Mouse (Mus musculus): Measurements from ENCODE around the gene Slc17a7. TPM values are rescaled to one million over a fixed set of nuclear protein-coding genes. Genes with fewer than 3 reads are reported as not detected.

The Slc17a7 gene
- polyA plus RNA-seq, 1 experiment: 0.06 TPM

GRCm38 (mm10) chr7:45181540-45181939 lies 17.8 kb downstream of the Slc17a7 start:
- Histone ChIP-seq H3K27ac (ENCODE audit: insufficient read depth, low read length) (no peak overlapping the region), H3K4me3 (ENCODE audit: extremely low read depth, insufficient read depth, insufficient read length) (no peak overlapping the region), H3K4me1 (ENCODE audit: control insufficient read depth, insufficient read depth, insufficient read length) (peaks cover 4% of the 10 kb centered on the region; the same call in 1 of the 2 replicates), H3K36me3 (ENCODE audit: control insufficient read depth, insufficient read depth, low read length) (no peaks in the 10 kb centered on the region), H3K27me3 (ENCODE audit: control insufficient read depth, insufficient read depth, low read length) (peaks cover 24% of the 10 kb centered on the region)
- no peak for DNase-seq (ENCODE audit: low read depth in 1 of 2, low spot score in 2 of 2)
- WGBS: 11% methylated on average over 35 of the region's 35 CpGs
- TF ChIP-seq POLR2A (IDR thresholded peaks at IDR 0.05; ENCODE audit: low read depth, low read length) (no peak), CTCF (IDR thresholded peaks at IDR 0.05; ENCODE audit: extremely low read depth, insufficient read depth, insufficient read length, insufficient replicate concordance) (no peak)

- peaks cover 21% of the 10 kb centered on the region for H3K27me3 ChIP-seq (ENCODE audit: control insufficient read depth, insufficient read depth, low read length)
- WGBS: under 1% methylated on average over 34 of the region's 34 CpGs
- DNase-seq (ENCODE audit: low read depth in 1 of 2, low spot score in 2 of 2): peak; percentile 75 to 84
- H3K36me3 ChIP-seq (ENCODE audit: control insufficient read depth, insufficient read depth, low read length): no peaks in the 10 kb centered on the region
- no peak for TF ChIP-seq POLR2A (IDR thresholded peaks at IDR 0.05; ENCODE audit: low read depth, low read length)
- H3K4me1 ChIP-seq (ENCODE audit: control insufficient read depth, insufficient read depth, insufficient read length): peaks cover 4% of the 10 kb centered on the region; the same call in 1 of the 2 replicates
- H3K4me3 ChIP-seq (ENCODE audit: extremely low read depth, insufficient read depth, insufficient read length): peak overlapping the region; percentile 38; the same call in 1 of the 2 replicates
- no peak overlapping the region for H3K27ac ChIP-seq (ENCODE audit: insufficient read depth, low read length)
These were observed 18.5 kb downstream of the Slc17a7 start for GRCm38 (mm10) chr7:45182199-45182601.

DNA sequence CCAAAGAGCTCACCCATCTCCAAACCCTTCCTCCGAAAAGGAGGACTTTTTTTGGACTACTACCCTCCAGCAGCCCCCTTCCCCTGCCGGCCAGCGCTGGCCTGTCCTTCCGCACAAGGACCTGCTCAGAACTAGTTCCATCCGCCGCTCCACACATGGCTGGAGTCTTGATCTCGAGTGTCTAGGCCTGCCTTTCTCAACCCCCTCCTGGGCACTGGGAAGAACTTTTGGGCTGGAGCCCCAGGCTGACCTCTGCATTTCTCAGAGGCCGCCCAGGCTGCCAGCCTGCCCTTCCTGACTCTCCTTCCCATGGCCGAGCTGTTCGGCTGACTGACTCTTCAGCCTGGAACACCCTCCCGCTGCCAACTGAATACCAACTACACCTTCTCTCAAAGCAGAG lies 18.9 kb downstream of the Slc17a7 start:
- peaks cover 17% of the 10 kb centered on the region for H3K27me3 ChIP-seq (ENCODE audit: control insufficient read depth, insufficient read depth, low read length)
- H3K4me1 ChIP-seq (ENCODE audit: control insufficient read depth, insufficient read depth, insufficient read length): peaks cover 4% of the 10 kb centered on the region; the same call in 1 of the 2 replicates
- peak overlapping the region; percentile 38; the same call in 1 of the 2 replicates for H3K4me3 ChIP-seq (ENCODE audit: extremely low read depth, insufficient read depth, insufficient read length)
- no peak for DNase-seq (ENCODE audit: low read depth in 1 of 2, low spot score in 2 of 2)
- H3K36me3 ChIP-seq (ENCODE audit: control insufficient read depth, insufficient read depth, low read length): no peaks in the 10 kb centered on the region
- no peak overlapping the region for H3K27ac ChIP-seq (ENCODE audit: insufficient read depth, low read length)
- TF ChIP-seq CTCF (IDR thresholded peaks at IDR 0.05; ENCODE audit: extremely low read depth, insufficient read depth, insufficient read length, insufficient replicate concordance): no peak
- TF ChIP-seq POLR2A (IDR thresholded peaks at IDR 0.05; ENCODE audit: low read depth, low read length): no peak
- WGBS: 16% methylated on average over 11 of the region's 11 CpGs

- WGBS: 85% methylated on average over 7 of the region's 7 CpGs
- no peak overlapping the region for H3K27ac ChIP-seq (ENCODE audit: insufficient read depth, low read length)
- no peak for TF ChIP-seq CTCF (IDR thresholded peaks at IDR 0.05; ENCODE audit: extremely low read depth, insufficient read depth, insufficient read length, insufficient replicate concordance)
- TF ChIP-seq POLR2A (IDR thresholded peaks at IDR 0.05; ENCODE audit: low read depth, low read length): no peak
- no peaks in the 10 kb centered on the region for H3K36me3 ChIP-seq (ENCODE audit: control insufficient read depth, insufficient read depth, low read length)
- H3K4me1 ChIP-seq (ENCODE audit: control insufficient read depth, insufficient read depth, insufficient read length): peaks cover 4% of the 10 kb centered on the region; the same call in 1 of the 2 replicates
- H3K4me3 ChIP-seq (ENCODE audit: extremely low read depth, insufficient read depth, insufficient read length): no peak overlapping the region
- DNase-seq (ENCODE audit: low read depth in 1 of 2, low spot score in 2 of 2): no peak
- peaks cover 14% of the 10 kb centered on the region for H3K27me3 ChIP-seq (ENCODE audit: control insufficient read depth, insufficient read depth, low read length)
These were observed 19.9 kb downstream of the Slc17a7 start for GRCm38 (mm10) chr7:45183672-45184071.

DNA sequence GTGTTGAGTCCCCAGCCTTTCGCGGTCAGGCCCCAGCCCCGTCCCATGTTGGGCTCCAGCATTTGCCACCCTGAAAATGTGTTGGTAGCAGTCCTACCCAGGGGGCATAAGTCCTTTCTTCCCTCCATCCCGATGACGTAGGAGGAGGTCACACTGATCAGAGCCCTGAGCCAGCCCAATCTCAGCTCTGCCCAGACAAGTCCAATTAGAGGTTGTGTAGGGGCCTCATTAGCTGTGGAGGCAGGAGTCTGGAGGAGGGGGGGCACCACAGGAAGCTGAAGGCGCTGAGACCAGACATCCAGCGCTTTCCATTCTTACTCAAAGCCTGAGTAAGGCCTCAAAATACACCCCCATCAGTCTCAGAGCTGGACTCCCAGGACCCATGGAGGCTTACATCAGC lies 22.2 kb downstream of the Slc17a7 start:
- H3K36me3 ChIP-seq (ENCODE audit: control insufficient read depth, insufficient read depth, low read length): no peaks in the 10 kb centered on the region
- no peak for DNase-seq (ENCODE audit: low read depth in 1 of 2, low spot score in 2 of 2)
- H3K27ac ChIP-seq (ENCODE audit: insufficient read depth, low read length): no peak overlapping the region
- peaks cover 4% of the 10 kb centered on the region; the same call in 1 of the 2 replicates for H3K4me1 ChIP-seq (ENCODE audit: control insufficient read depth, insufficient read depth, insufficient read length)
- TF ChIP-seq CTCF (IDR thresholded peaks at IDR 0.05; ENCODE audit: extremely low read depth, insufficient read depth, insufficient read length, insufficient replicate concordance): no peak
- no peak for TF ChIP-seq POLR2A (IDR thresholded peaks at IDR 0.05; ENCODE audit: low read depth, low read length)
- WGBS: 79% methylated on average over 7 of the region's 7 CpGs
- no peak overlapping the region for H3K4me3 ChIP-seq (ENCODE audit: extremely low read depth, insufficient read depth, insufficient read length)
- H3K27me3 ChIP-seq (ENCODE audit: control insufficient read depth, insufficient read depth, low read length): peaks cover 12% of the 10 kb centered on the region

DNA sequence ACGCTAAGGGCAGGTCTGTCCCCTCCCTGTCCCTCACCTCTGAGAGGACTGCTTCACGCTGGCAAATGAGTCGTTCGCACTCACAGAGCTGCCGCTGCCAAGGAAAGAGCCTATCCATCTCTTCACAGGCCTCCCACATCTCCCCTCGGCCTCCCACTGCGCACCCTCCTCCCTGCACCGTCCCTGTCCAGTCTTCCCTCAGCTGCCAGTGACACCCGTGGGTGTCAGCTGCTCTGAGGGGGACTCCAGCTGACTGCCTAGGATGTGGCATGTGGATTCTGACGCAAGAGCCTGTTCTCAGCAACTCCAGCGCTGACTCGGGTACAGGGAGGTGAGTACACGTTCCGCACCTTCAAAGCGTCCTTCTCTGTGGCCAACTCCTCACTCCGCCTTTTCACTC lies 25.9 kb downstream of the Slc17a7 start:
- 65% methylated on average over 16 of the region's 16 CpGs for WGBS
- H3K27ac ChIP-seq (ENCODE audit: insufficient read depth, low read length): no peak overlapping the region
- no peak for DNase-seq (ENCODE audit: low read depth in 1 of 2, low spot score in 2 of 2)
- H3K36me3 ChIP-seq (ENCODE audit: control insufficient read depth, insufficient read depth, low read length): no peaks in the 10 kb centered on the region
- no peaks in the 10 kb centered on the region for H3K4me1 ChIP-seq (ENCODE audit: control insufficient read depth, insufficient read depth, insufficient read length)
- H3K27me3 ChIP-seq (ENCODE audit: control insufficient read depth, insufficient read depth, low read length): no peaks in the 10 kb centered on the region
- no peak for TF ChIP-seq CTCF (IDR thresholded peaks at IDR 0.05; ENCODE audit: extremely low read depth, insufficient read depth, insufficient read length, insufficient replicate concordance)
- no peak for TF ChIP-seq POLR2A (IDR thresholded peaks at IDR 0.05; ENCODE audit: low read depth, low read length)
- no peak overlapping the region for H3K4me3 ChIP-seq (ENCODE audit: extremely low read depth, insufficient read depth, insufficient read length)

GRCm38 (mm10) chr7:45190186-45190585 lies 26.4 kb downstream of the Slc17a7 start:
- DNase-seq (ENCODE audit: low read depth in 1 of 2, low spot score in 2 of 2): no peak
- Histone ChIP-seq H3K27ac (ENCODE audit: insufficient read depth, low read length) (no peak overlapping the region), H3K4me1 (ENCODE audit: control insufficient read depth, insufficient read depth, insufficient read length) (no peaks in the 10 kb centered on the region), H3K36me3 (ENCODE audit: control insufficient read depth, insufficient read depth, low read length) (no peaks in the 10 kb centered on the region), H3K27me3 (ENCODE audit: control insufficient read depth, insufficient read depth, low read length) (no peaks in the 10 kb centered on the region), H3K4me3 (ENCODE audit: extremely low read depth, insufficient read depth, insufficient read length) (no peak overlapping the region)
- 83% methylated on average over 6 of the region's 6 CpGs for WGBS
- no peak for TF ChIP-seq POLR2A (IDR thresholded peaks at IDR 0.05; ENCODE audit: low read depth, low read length)
- TF ChIP-seq CTCF (IDR thresholded peaks at IDR 0.05; ENCODE audit: extremely low read depth, insufficient read depth, insufficient read length, insufficient replicate concordance): no peak

Data from spleen, adult 2 months (tissue).